Mouse (Mus musculus) urinary bladder, postnatal 4 days (tissue): ENCODE data around the gene Ppp1r12c.

Experiments used
- DNase-seq, 2 experiments: peaks; one replicate each; pipeline ENCODE4 v3.0.0; 2021 to 2022; ENCODE audit warnings: low spot score in 2 of 2

Gene Ppp1r12c

GRCm38 (mm10) chr7:4432026-4432425 lies 69.5 kb downstream of the Ppp1r12c start:
- peak in 1 of 2 experiments; percentile 35 for DNase-seq

GRCm38 (mm10) chr7:4431548-4431947 lies 69.9 kb downstream of the Ppp1r12c start:
- DNase-seq, result peak; percentile 38 to 74
